In genomic region chr16:70654429-70655081, GRCm38 (mm10) we compare ENCODE assay signal across 13 mouse cellular contexts.
DNase-seq lines count a peak whose midpoint lies in the region; ATAC-seq and TF ChIP-seq lines count a peak whose summit lies in the region.
"Had no signal": no experiment of that assay in that cellular context is flagged by ENCODE, and none has a peak within 500 bp of the region (broad histone marks: within the 10 kb centered on the region; RNA-seq: fewer than 3 reads in every experiment).

No protein-coding gene starts in this region.

- H3K9ac ChIP-seq in forebrain, embryonic 11.5 days (ENCODE audit: low read length) = no peak overlapping the region
- H3K9ac ChIP-seq in lung, embryonic 14.5 days = no peak overlapping the region
- no peak overlapping the region for H3K9ac ChIP-seq in forebrain, embryonic 13.5 days
- H3K9ac ChIP-seq: kidney, embryonic 15.5 days; liver, embryonic 14.5 days; neural tube, embryonic 13.5 days had no signal

- TF ChIP-seq CTCF in lung, embryonic 14.5 days (IDR thresholded peaks at IDR 0.05; ENCODE audit: low read depth) = no peak; the same call in 1 of the 2 replicates

- no peaks in the 10 kb centered on the region for H3K9me3 ChIP-seq in forebrain, embryonic 11.5 days (ENCODE audit: control insufficient read depth, low read length)
- no peaks in the 10 kb centered on the region for H3K9me3 ChIP-seq in forebrain, embryonic 10.5 days
- H3K9me3 ChIP-seq in lung, embryonic 14.5 days (ENCODE audit: low read depth, low read length) = no peaks in the 10 kb centered on the region
- no peaks in the 10 kb centered on the region for H3K9me3 ChIP-seq in forebrain, embryonic 13.5 days (replicated peaks)
- H3K9me3 ChIP-seq: kidney, embryonic 15.5 days; megakaryocyte, embryonic 14.5 days; neural tube, embryonic 13.5 days had no signal

- WGBS in forebrain, embryonic 11.5 days = 60% methylated on average over 6 of the region's 6 CpGs
- 62% methylated on average over 6 of the region's 6 CpGs for WGBS in forebrain, embryonic 10.5 days
- 57% methylated on average over 6 of the region's 6 CpGs for WGBS in lung, embryonic 14.5 days
- 38% methylated on average over 6 of the region's 6 CpGs for WGBS in forebrain, embryonic 13.5 days

- H3K27me3 ChIP-seq in forebrain, embryonic 11.5 days (ENCODE audit: control insufficient read depth, insufficient read depth, low read length) = no peaks in the 10 kb centered on the region
- H3K27me3 ChIP-seq in forebrain, embryonic 10.5 days (ENCODE audit: poor library complexity, severe bottlenecking) = no peaks in the 10 kb centered on the region
- no peaks in the 10 kb centered on the region for H3K27me3 ChIP-seq in lung, embryonic 14.5 days (ENCODE audit: insufficient read depth, low read length)
- no peaks in the 10 kb centered on the region for H3K27me3 ChIP-seq in forebrain, embryonic 13.5 days
- H3K27me3 ChIP-seq: kidney, embryonic 15.5 days; megakaryocyte, embryonic 14.5 days; neural tube, embryonic 13.5 days had no signal

- no peak overlapping the region for H3K4me3 ChIP-seq in forebrain, embryonic 11.5 days (ENCODE audit: low read depth, low read length)
- H3K4me3 ChIP-seq in forebrain, embryonic 10.5 days = no peak overlapping the region
- no peak overlapping the region for H3K4me3 ChIP-seq in lung, embryonic 14.5 days (ENCODE audit: low read depth, low read length)
- H3K4me3 ChIP-seq in forebrain, embryonic 13.5 days = no peak overlapping the region
- H3K4me3 ChIP-seq: kidney, embryonic 15.5 days; megakaryocyte, embryonic 14.5 days; neural tube, embryonic 13.5 days had no signal

- DNase-seq in forebrain, embryonic 11.5 days (ENCODE audit: low spot score) = no peak
- no peak for DNase-seq in forebrain, embryonic 10.5 days (ENCODE audit: extremely low spot score, low spot score)
- peak; percentile 63 for DNase-seq in lung, embryonic 14.5 days
- DNase-seq in lung, postnatal 25 days (ENCODE audit: low spot score) = no peak
- DNase-seq in retina, embryonic 14.5 days (ENCODE audit: low spot score) = peak; percentile 45
- no peak for DNase-seq in spleen, postnatal 36 days (ENCODE audit: low spot score in 2 of 2)
- no peak for DNase-seq in right cerebral cortex, adult 2 months (ENCODE audit: low spot score in 2 of 2)
- DNase-seq: cerebellum, adult 9-11 months had no signal

- ATAC-seq in forebrain, embryonic 11.5 days (replicated peaks; ENCODE audit: low FRiP score) = peak; percentile 65; the same call in 1 of the 2 replicates
- no peak for ATAC-seq in lung, embryonic 14.5 days (ENCODE audit: insufficient read depth)
- peak; percentile 77 for ATAC-seq in forebrain, embryonic 13.5 days

- no peaks in the 10 kb centered on the region for H3K36me3 ChIP-seq in forebrain, embryonic 11.5 days (ENCODE audit: control insufficient read depth, insufficient read depth, low read length)
- H3K36me3 ChIP-seq in forebrain, embryonic 10.5 days (replicated peaks) = no peaks in the 10 kb centered on the region
- H3K36me3 ChIP-seq in lung, embryonic 14.5 days (ENCODE audit: insufficient read depth) = no peaks in the 10 kb centered on the region
- no peaks in the 10 kb centered on the region for H3K36me3 ChIP-seq in forebrain, embryonic 13.5 days (ENCODE audit: poor library complexity, severe bottlenecking)
- H3K36me3 ChIP-seq: kidney, embryonic 15.5 days; neural tube, embryonic 13.5 days had no signal

- no peak overlapping the region for H3K27ac ChIP-seq in forebrain, embryonic 11.5 days (ENCODE audit: low read depth, low read length)
- H3K27ac ChIP-seq in forebrain, embryonic 10.5 days = no peak overlapping the region
- H3K27ac ChIP-seq in lung, embryonic 14.5 days (ENCODE audit: low read depth) = no peak overlapping the region
- no peak overlapping the region for H3K27ac ChIP-seq in forebrain, embryonic 13.5 days
- H3K27ac ChIP-seq: kidney, embryonic 15.5 days; liver, embryonic 14.5 days; neural tube, embryonic 13.5 days had no signal

- no peaks in the 10 kb centered on the region for H3K4me1 ChIP-seq in forebrain, embryonic 11.5 days (replicated peaks; ENCODE audit: control insufficient read depth, insufficient read depth, low read length)
- H3K4me1 ChIP-seq in forebrain, embryonic 10.5 days = no peaks in the 10 kb centered on the region
- no peaks in the 10 kb centered on the region for H3K4me1 ChIP-seq in lung, embryonic 14.5 days (ENCODE audit: insufficient read depth)
- no peaks in the 10 kb centered on the region for H3K4me1 ChIP-seq in forebrain, embryonic 13.5 days
- H3K4me1 ChIP-seq: kidney, embryonic 15.5 days; megakaryocyte, embryonic 14.5 days; neural tube, embryonic 13.5 days had no signal

- no peak overlapping the region for H3K4me2 ChIP-seq in forebrain, embryonic 11.5 days (ENCODE audit: low read depth, low read length, severe bottlenecking)
- no peak overlapping the region for H3K4me2 ChIP-seq in lung, embryonic 14.5 days
- H3K4me2 ChIP-seq in forebrain, embryonic 13.5 days = no peak overlapping the region
- H3K4me2 ChIP-seq: kidney, embryonic 15.5 days; neural tube, embryonic 13.5 days had no signal

Comparison
In these comparisons a context has a peak if more than half of its experiments do, and no peak if none do; other contexts are left out.
1. DNase-seq: peak in lung, embryonic 14.5 days (single experiment) and retina, embryonic 14.5 days (single experiment); none in forebrain, embryonic 11.5 days (single experiment), forebrain, embryonic 10.5 days (single experiment), lung, postnatal 25 days (single experiment), spleen, postnatal 36 days (0 of 2) and right cerebral cortex, adult 2 months (0 of 2).